Mouse (Mus musculus) midbrain, embryonic 14.5 days (tissue): ENCODE measurements around the gene Daam1. TPM values are rescaled to one million over a fixed set of nuclear protein-coding genes. Genes with fewer than 3 reads are reported as not detected.
"Not testable (repeated sequence)": the region's sequence is repeated elsewhere in the genome, so short reads cannot be mapped to it uniquely, and the experiment has no call there.

Experiments used
- ATAC-seq: fragments of 200-750 bp; cut with Nextera tagmentation; 2 replicates; pipeline ENCODE4 v1.8.0; 2017; ENCODE audit warnings: moderate number of reproducible peaks, moderate library complexity; ENCODE audit not compliant: low FRiP score, low TSS enrichment
- DNase-seq: peaks from one replicate; pipeline ENCODE4 v3.0.0-alpha.2; 2015
- H3K27ac ChIP-seq: fragments of 300-500 bp; sonication (generic); replicated peaks from 2 replicates; pipeline ENCODE4 v1.5.1; 2014; ENCODE audit warnings: mild to moderate bottlenecking, low read depth, low read length, moderate library complexity
- H3K27me3 ChIP-seq: fragments of 300-500 bp; sonication (generic); 2 replicates; pipeline ENCODE4 v1.6.1; 2014; ENCODE audit warnings: low read length, control low read depth, mixed read lengths; ENCODE audit not compliant: control insufficient read depth, insufficient read depth
- H3K36me3 ChIP-seq: fragments of 300-500 bp; sonication (generic); 2 replicates; pipeline ENCODE4 v1.6.1; 2014; ENCODE audit warnings: low read length, control low read depth; ENCODE audit not compliant: control insufficient read depth, insufficient read depth
- H3K4me1 ChIP-seq: fragments of 300-500 bp; sonication (generic); 2 replicates; pipeline ENCODE4 v1.6.1; 2014; ENCODE audit warnings: mild to moderate bottlenecking, antibody characterized with exemption, low read length, control low read depth; ENCODE audit not compliant: control insufficient read depth, insufficient read depth
- H3K4me2 ChIP-seq: fragments of 300-500 bp; sonication (generic); 2 replicates; pipeline ENCODE4 v1.6.1; 2014; ENCODE audit warnings: mild to moderate bottlenecking, low read length, moderate library complexity
- H3K4me3 ChIP-seq: fragments of 300-500 bp; sonication (generic); replicated peaks from 2 replicates; pipeline ENCODE4 v1.5.1; 2014; ENCODE audit warnings: low read depth, low read length
- H3K9ac ChIP-seq: fragments of 300-500 bp; sonication (generic); replicated peaks from 2 replicates; pipeline ENCODE4 v1.6.1; 2014; ENCODE audit warnings: mild to moderate bottlenecking, low read length, moderate library complexity
- H3K9me3 ChIP-seq: fragments of 300-500 bp; sonication (generic); 2 replicates; pipeline ENCODE4 v1.6.1; 2016; ENCODE audit warnings: low read length, control low read depth, mixed read lengths; ENCODE audit not compliant: control insufficient read depth
- WGBS: fragments of 180-500 bp; shearing (Covaris S2); extraction: QIAGEN DNeasy Blood & Tissue Kit; methylation state at CpG from one replicate; pipeline ENCODE4 v1.1.7; 2014; 5-methylcytosine and 5-hydroxymethylcytosine counted together
- polyA plus RNA-seq: library from polyadenylated mRNA; unstranded; fragments of >200 nt; fragmentation: Nextera tagmentation; extraction: Ambion mirVana; gene quantifications from 2 replicates; pipeline ENCODE4 v1.2.1, GENCODE M21; 2014

The Daam1 gene
- polyA plus RNA-seq, 1 experiment from 2014 or later, result 42.8 TPM

DNA sequence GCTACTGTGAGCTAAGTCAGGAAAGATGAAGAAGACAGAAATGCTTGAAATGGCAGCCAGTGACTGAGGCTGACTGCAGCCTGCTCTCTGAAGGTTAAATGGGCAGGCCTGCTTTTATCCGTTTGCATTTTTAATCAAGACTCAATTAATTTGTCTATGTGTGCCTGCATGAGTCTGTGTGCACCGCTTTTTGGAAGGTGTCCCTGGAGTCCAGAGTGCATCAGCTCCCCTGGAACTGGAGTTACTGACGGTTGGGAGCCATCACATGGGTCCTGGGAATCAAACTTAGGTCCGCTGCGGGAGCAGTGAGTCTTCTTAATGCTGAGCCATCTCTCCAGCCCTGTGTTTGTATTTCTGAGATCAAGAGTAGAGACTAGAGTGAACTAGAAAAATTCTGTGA, 6.7 kb downstream of the Daam1 start:
- no peak for ATAC-seq
- Histone ChIP-seq H3K27me3 (no peaks in the 10 kb centered on the region), H3K27ac (no peak overlapping the region), H3K36me3 (no peaks in the 10 kb centered on the region), H3K4me2 (no peak overlapping the region), H3K9ac (no peak overlapping the region), H3K9me3 (no peaks in the 10 kb centered on the region), H3K4me1 (peaks cover 57% of the 10 kb centered on the region), H3K4me3 (no peak overlapping the region)
- DNase-seq, result no peak
- WGBS, result 72% methylated on average over 5 of the region's 5 CpGs

DNA sequence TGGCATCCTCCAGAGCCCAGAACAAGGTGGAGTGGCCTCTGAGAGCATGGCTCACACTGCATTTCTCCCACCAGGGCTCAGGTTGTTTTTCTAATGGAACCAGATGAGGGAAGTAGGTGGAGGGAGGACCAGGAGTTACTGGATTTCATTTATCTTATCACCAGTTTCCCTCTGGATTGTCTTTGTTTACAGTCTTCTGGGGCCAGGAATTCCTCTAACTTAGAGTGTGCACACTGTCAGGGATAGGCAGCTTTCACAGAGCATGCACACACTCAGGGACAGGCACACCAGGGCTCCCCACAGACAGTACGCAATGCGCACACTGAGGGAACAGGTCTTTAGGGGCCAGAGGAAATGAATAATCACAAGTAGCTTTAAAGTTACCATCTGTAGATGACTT, 7.4 kb downstream of the Daam1 start:
- Histone ChIP-seq H3K36me3 (no peaks in the 10 kb centered on the region), H3K4me1 (peaks cover 50% of the 10 kb centered on the region), H3K4me3 (no peak overlapping the region), H3K4me2 (no peak overlapping the region), H3K27ac (no peak overlapping the region), H3K27me3 (no peaks in the 10 kb centered on the region), H3K9me3 (no peaks in the 10 kb centered on the region), H3K9ac (no peak overlapping the region)
- WGBS, result 86% methylated on average over 2 of the region's 2 CpGs
- no peak for ATAC-seq
- DNase-seq, result no peak

- no peak overlapping the region for H3K9ac ChIP-seq
- no peaks in the 10 kb centered on the region for H3K9me3 ChIP-seq
- no peak for DNase-seq
- 69% methylated on average over 3 of the region's 3 CpGs for WGBS
- no peak overlapping the region for H3K4me2 ChIP-seq
- H3K27me3 ChIP-seq, result no peaks in the 10 kb centered on the region
- H3K4me3 ChIP-seq, result no peak overlapping the region
- H3K36me3 ChIP-seq, result no peaks in the 10 kb centered on the region
- no peak for ATAC-seq
- H3K4me1 ChIP-seq, result peaks cover 38% of the 10 kb centered on the region
- no peak overlapping the region for H3K27ac ChIP-seq
Observed at GRCm38 (mm10) chr12:71839653-71840052, 8.8 kb downstream of the Daam1 start.

- Histone ChIP-seq H3K4me1 (peaks cover 33% of the 10 kb centered on the region), H3K4me3 (no peak overlapping the region), H3K27me3 (no peaks in the 10 kb centered on the region), H3K27ac (no peak overlapping the region), H3K9me3 (no peaks in the 10 kb centered on the region), H3K9ac (no peak overlapping the region), H3K4me2 (no peak overlapping the region), H3K36me3 (no peaks in the 10 kb centered on the region)
- DNase-seq (no peak), ATAC-seq (no peak)
- 13% methylated on average over 6 of the region's 6 CpGs for WGBS
Observed at GRCm38 (mm10) chr12:71840430-71841186, 9.7 kb downstream of the Daam1 start.

GRCm38 (mm10) chr12:71842006-71842405, 11.1 kb downstream of the Daam1 start:
- H3K4me2 ChIP-seq, result no peak overlapping the region
- H3K27ac ChIP-seq, result no peak overlapping the region
- ATAC-seq, result no peak
- WGBS, result 61% methylated on average over 3 of the region's 3 CpGs
- H3K27me3 ChIP-seq, result no peaks in the 10 kb centered on the region
- no peaks in the 10 kb centered on the region for H3K9me3 ChIP-seq
- peaks cover 29% of the 10 kb centered on the region for H3K4me1 ChIP-seq
- no peaks in the 10 kb centered on the region for H3K36me3 ChIP-seq
- no peak overlapping the region for H3K4me3 ChIP-seq
- no peak overlapping the region for H3K9ac ChIP-seq
- no peak for DNase-seq

- no peaks in the 10 kb centered on the region for H3K9me3 ChIP-seq
- whole genome bisulfite sequencing, result 87% methylated on average over 2 of the region's 2 CpGs
- DNase-seq, result no peak
Observed at GRCm38 (mm10) chr12:71842588-71842987, 11.7 kb downstream of the Daam1 start.

DNA sequence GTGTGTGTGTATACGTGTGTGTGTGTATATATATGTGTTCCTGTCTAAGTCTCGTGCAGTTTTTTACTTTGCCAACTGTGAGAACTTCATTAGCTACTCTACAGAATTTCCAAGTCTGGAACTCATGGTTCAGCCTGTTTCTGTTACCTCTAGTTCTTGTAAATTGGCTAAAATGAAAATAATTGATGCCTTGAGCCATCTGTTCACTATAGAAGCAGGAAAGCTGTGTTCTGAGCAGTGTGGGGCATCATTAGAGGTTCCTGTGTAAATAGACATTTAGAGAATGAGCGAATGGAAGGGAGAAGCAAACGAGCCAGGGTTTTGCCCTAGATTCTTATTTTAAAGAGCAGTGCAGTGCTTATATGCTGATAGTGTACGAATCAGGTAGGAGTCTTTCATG, 14.6 kb downstream of the Daam1 start:
- no peak overlapping the region for H3K4me3 ChIP-seq
- no peak overlapping the region for H3K9ac ChIP-seq
- H3K4me2 ChIP-seq, result no peak overlapping the region
- H3K9me3 ChIP-seq, result no peaks in the 10 kb centered on the region
- no peak overlapping the region for H3K27ac ChIP-seq
- 92% methylated on average over 5 of the region's 5 CpGs for WGBS
- no peaks in the 10 kb centered on the region for H3K27me3 ChIP-seq
- no peaks in the 10 kb centered on the region for H3K36me3 ChIP-seq
- DNase-seq (no peak), ATAC-seq (no peak)
- H3K4me1 ChIP-seq, result peaks cover 10% of the 10 kb centered on the region

More at GRCm38 (mm10) chr12:71842588-71842987, 11.7 kb downstream of the Daam1 start:
- H3K27ac ChIP-seq, result no peak overlapping the region
- H3K4me1 ChIP-seq, result peaks cover 28% of the 10 kb centered on the region
- no peaks in the 10 kb centered on the region for H3K36me3 ChIP-seq
- no peak overlapping the region for H3K4me2 ChIP-seq
- H3K9ac ChIP-seq, result no peak overlapping the region
- ATAC-seq, result no peak
- H3K27me3 ChIP-seq, result no peaks in the 10 kb centered on the region
- H3K4me3 ChIP-seq, result no peak overlapping the region

- not testable (repeated sequence) for DNase-seq
Observed at GRCm38 (mm10) chr12:71846416-71846815, 15.5 kb downstream of the Daam1 start.

DNA sequence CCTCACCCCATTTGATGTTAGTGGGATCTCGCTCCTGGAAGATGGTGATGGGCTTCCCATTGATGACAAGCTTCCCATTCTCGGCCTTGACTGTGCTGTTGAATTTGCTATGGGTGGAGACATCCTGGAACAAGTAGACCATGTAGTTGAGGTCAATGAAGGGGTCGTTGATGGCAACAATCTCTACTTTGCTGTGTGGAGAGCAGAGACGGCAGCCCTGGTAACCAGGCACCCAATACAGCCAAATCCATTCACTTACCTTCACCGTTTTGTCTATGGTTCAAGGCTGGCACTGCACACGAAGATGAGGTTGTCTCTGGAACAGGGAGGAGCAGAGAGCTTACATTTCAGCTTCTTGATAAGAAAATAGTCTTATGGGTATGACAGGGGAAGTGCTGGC, 16.1 kb downstream of the Daam1 start:
- H3K9ac ChIP-seq, H3K36me3 ChIP-seq, H3K4me2 ChIP-seq, H3K4me3 ChIP-seq, ATAC-seq, H3K27ac ChIP-seq, DNase-seq, H3K4me1 ChIP-seq, H3K27me3 ChIP-seq, H3K9me3 ChIP-seq: not testable (repeated sequence)
- WGBS, result 93% methylated on average over 6 of the region's 6 CpGs

More at GRCm38 (mm10) chr12:71846416-71846815, 15.5 kb downstream of the Daam1 start:
- ATAC-seq, H3K36me3 ChIP-seq, H3K4me3 ChIP-seq, H3K27ac ChIP-seq, H3K4me2 ChIP-seq, H3K9ac ChIP-seq, H3K9me3 ChIP-seq, H3K4me1 ChIP-seq, H3K27me3 ChIP-seq: not testable (repeated sequence)
- WGBS, result 94% methylated on average over 4 of the region's 4 CpGs
